Mouse (Mus musculus) stomach, adult 2 months (tissue): ENCODE results near the gene Slc12a6. TPM values are rescaled to one million over a fixed set of nuclear protein-coding genes. Genes with fewer than 3 reads are reported as not detected.

Source experiments
- polyA plus RNA-seq: library from polyadenylated mRNA; depleted of rRNA; stranded (reverse); fragments of >200 nt; gene quantifications from 2 replicates; pipeline ENCODE4 v1.2.3, GENCODE M21; 2012; rRNA removed

Gene Slc12a6
- polyA plus RNA-seq = 3.3 and 5.2 TPM in 2 replicates

GRCm38 (mm10) chr2:112265448-112266241 is at the start of gene Slc12a6:
Slc12a6 (plus strand) TSS chr2:112265825.

GRCm38 (mm10) chr2:112239212-112239934 is 26.3 kb upstream of the Slc12a6 start, which contains the start of gene Lpcat4:
Lpcat4 (plus strand) TSS chr2:112239468.

GRCm38 (mm10) chr2:112259241-112259962 is 6.2 kb upstream of the Slc12a6 start, which contains the start of gene Nutm1:
Nutm1 (minus strand) TSS chr2:112259291.

GRCm38 (mm10) chr2:112261748-112262653 is 3.6 kb upstream of the Slc12a6 start, which contains the start of gene Nop10:
Nop10 (plus strand) TSS chr2:112261926.

GRCm38 (mm10) chr2:112266242-112266592 is 592 bp downstream of the Slc12a6 start, which contains the start of gene Gm21985:
Gm21985 (plus strand) TSS chr2:112266314.

GRCm38 (mm10) chr2:112367726-112368673 is 102.4 kb downstream of the Slc12a6 start, which contains the start of gene Emc4:
Emc4 (minus strand) TSS chr2:112368027.

GRCm38 (mm10) chr2:112378973-112379898 is 113.6 kb downstream of the Slc12a6 start, which contains the start of gene Katnbl1:
Katnbl1 (plus strand) TSS chr2:112379211.

Other genes with a start within 250 kb of the Slc12a6 start
- gene Olfr1311, start 241.4 kb upstream of the Slc12a6 start, polyA plus RNA-seq = not detected in 2 replicates
- gene Olfr1312, start 215.6 kb upstream of the Slc12a6 start, polyA plus RNA-seq = not detected in 2 replicates
- not detected in 2 replicates for gene Olfr1313, start 188.0 kb upstream of the Slc12a6 start, polyA plus RNA-seq
- not detected in 2 replicates for gene Olfr1314, start 169.0 kb upstream of the Slc12a6 start, polyA plus RNA-seq
- gene Olfr1315-ps1, start 150.4 kb upstream of the Slc12a6 start, polyA plus RNA-seq = not detected in 2 replicates
- gene Olfr1316, start 130.8 kb upstream of the Slc12a6 start, polyA plus RNA-seq = not detected in 2 replicates
- not detected in 2 replicates for gene Olfr1317, start 125.5 kb upstream of the Slc12a6 start, polyA plus RNA-seq
- gene Olfr1318, start 111.6 kb upstream of the Slc12a6 start, polyA plus RNA-seq = not detected in 2 replicates
- 136 and 165 TPM in 2 replicates for gene Lpcat4, start 26.4 kb upstream of the Slc12a6 start, polyA plus RNA-seq
- not detected in 2 replicates for gene Nutm1, start 6.5 kb upstream of the Slc12a6 start, polyA plus RNA-seq
- 19.7 and 22.1 TPM in 2 replicates for gene Nop10, start 3.9 kb upstream of the Slc12a6 start, polyA plus RNA-seq
- not detected in 2 replicates for gene Gm21985, start 489 bp downstream of the Slc12a6 start, polyA plus RNA-seq
- 37.5 and 43.1 TPM in 2 replicates for gene Emc4, start 102.2 kb downstream of the Slc12a6 start, polyA plus RNA-seq
- gene Katnbl1, start 113.4 kb downstream of the Slc12a6 start, polyA plus RNA-seq = 0.22 and 0.29 TPM in 2 replicates
- gene Emc7, start 189.2 kb downstream of the Slc12a6 start, polyA plus RNA-seq = 0.87 and 0.97 TPM in 2 replicates
- gene Chrm5, start 214.9 kb downstream of the Slc12a6 start, polyA plus RNA-seq = not detected in 2 replicates
- gene Aven, start 227.1 kb downstream of the Slc12a6 start, polyA plus RNA-seq = 0.38 and 0.74 TPM in 2 replicates